Mouse (Mus musculus) CH12.LX (cell line): ENCODE data around the gene Lif.

Experiments used
- CTCF ChIP-seq, 2 experiments: IDR thresholded peaks in 1 of 2; conservative IDR thresholded peaks in 1 of 2; 2 replicates each; pipeline ENCODE4 v1.5.1; 2011 to 2012; ENCODE audit warnings: low read depth in 2 of 2, low read length in 2 of 2, improper control_type of control experiment in 1 of 2, inconsistent platforms in 1 of 2, mild to moderate bottlenecking in 1 of 2, moderate library complexity in 1 of 2
- JUN ChIP-seq: IDR thresholded peaks from 2 replicates; pipeline ENCODE4 v1.6.1; 2011; ENCODE audit warnings: low read depth, mild to moderate bottlenecking, low read length, improper control_type of control experiment, moderate library complexity; ENCODE audit not compliant: insufficient read depth
- MAFK ChIP-seq: IDR thresholded peaks from 2 replicates; pipeline ENCODE4 v1.6.1; 2011; ENCODE audit warnings: low read length, improper control_type of control experiment; ENCODE audit not compliant: insufficient replicate concordance
- POLR2A ChIP-seq: IDR thresholded peaks from 2 replicates; pipeline ENCODE4 v1.6.1; 2011; ENCODE audit warnings: low read depth, mild to moderate bottlenecking, improper control_type of control experiment, low read length
- RAD21 ChIP-seq: IDR thresholded peaks from 2 replicates; pipeline ENCODE4 v1.6.1; 2011; ENCODE audit warnings: low read depth, mild to moderate bottlenecking, low read length, improper control_type of control experiment, moderate library complexity
- USF1 ChIP-seq: IDR thresholded peaks from 2 replicates; pipeline ENCODE4 v1.6.1; 2014; ENCODE audit warnings: low read depth, mild to moderate bottlenecking, inconsistent platforms, low read length, improper control_type of control experiment
- ZMIZ1 ChIP-seq: IDR thresholded peaks from 2 replicates; pipeline ENCODE4 v1.6.1; 2012; ENCODE audit warnings: low read depth, mild to moderate bottlenecking, inconsistent platforms, low read length, improper control_type of control experiment

DNA sequence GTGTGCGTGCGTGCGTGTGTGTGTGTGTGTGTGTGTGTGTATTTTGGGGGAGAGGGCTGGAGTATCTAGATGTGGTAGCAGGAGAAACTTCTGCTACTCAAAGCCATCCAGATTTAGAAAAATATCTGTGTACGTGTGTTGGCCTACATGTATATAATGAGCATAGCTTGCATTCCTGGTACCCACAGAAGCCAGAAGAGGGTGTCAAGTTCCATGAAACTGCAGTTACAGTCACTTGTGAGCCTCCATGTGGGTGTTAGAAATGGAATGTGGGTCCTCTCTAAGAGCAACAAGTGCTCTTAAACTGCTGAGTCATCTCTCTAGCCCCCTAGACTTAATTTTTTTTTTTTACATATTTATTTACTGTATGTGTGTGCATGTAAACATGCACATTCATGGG, 53.0 kb downstream of the Lif start:
- TF ChIP-seq POLR2A: no peak
- TF ChIP-seq CTCF (conservative IDR thresholded peaks at IDR 0.05 in 1 of 2, IDR thresholded peaks at IDR 0.05 in 1 of 2; ENCODE audit: low read depth in 2 of 2, low read length in 2 of 2): peak in 1 of 2 experiments; percentile 36; a peak in 2 of 4 replicates
- TF ChIP-seq JUN: no peak
- TF ChIP-seq ZMIZ1: no peak
- TF ChIP-seq RAD21: peak; percentile 23
- no peak for TF ChIP-seq USF1
- no peak for TF ChIP-seq MAFK
